Mouse (Mus musculus) hindbrain, embryonic 13.5 days (tissue): ENCODE measurements around the gene Skap2. TPM values are rescaled to one million over a fixed set of nuclear protein-coding genes. Genes with fewer than 3 reads are reported as not detected.

Experiments
- ATAC-seq: fragments of 200-750 bp; cut with Nextera tagmentation; 2 replicates; pipeline ENCODE4 v1.8.0; 2017; ENCODE audit warnings: moderate TSS enrichment; ENCODE audit not compliant: low FRiP score
- H3K27ac ChIP-seq: fragments of 300-500 bp; sonication (generic); 2 replicates; pipeline ENCODE4 v1.5.1; 2015; ENCODE audit warnings: inconsistent platforms, mild to moderate bottlenecking, moderate library complexity
- H3K27me3 ChIP-seq: fragments of 300-500 bp; sonication (generic); 2 replicates; pipeline ENCODE4 v1.6.1; 2015; ENCODE audit warnings: mild to moderate bottlenecking, inconsistent platforms
- H3K36me3 ChIP-seq: fragments of 300-500 bp; sonication (generic); 2 replicates; pipeline ENCODE4 v1.6.1; 2015; ENCODE audit warnings: mild to moderate bottlenecking, inconsistent platforms
- H3K4me1 ChIP-seq: fragments of 300-500 bp; sonication (generic); replicated peaks from 2 replicates; pipeline ENCODE4 v1.6.1; 2015; ENCODE audit warnings: inconsistent platforms
- H3K4me2 ChIP-seq: fragments of 300-500 bp; sonication (generic); 2 replicates; pipeline ENCODE4 v1.6.1; 2015; ENCODE audit warnings: inconsistent platforms, mild to moderate bottlenecking, moderate library complexity
- H3K4me3 ChIP-seq: fragments of 300-500 bp; sonication (generic); 2 replicates; pipeline ENCODE4 v1.5.1; 2015; ENCODE audit warnings: mild to moderate bottlenecking, inconsistent platforms
- H3K9ac ChIP-seq: fragments of 300-500 bp; sonication (generic); 2 replicates; pipeline ENCODE4 v1.6.1; 2015; ENCODE audit warnings: mild to moderate bottlenecking, inconsistent platforms
- H3K9me3 ChIP-seq: fragments of 300-500 bp; sonication (generic); 2 replicates; pipeline ENCODE4 v1.6.1; 2016; ENCODE audit warnings: inconsistent platforms
- WGBS: fragments of 180-500 bp; shearing (Covaris S2); methylation state at CpG from one replicate; pipeline ENCODE4 v1.1.7; 2015; 5-methylcytosine and 5-hydroxymethylcytosine counted together
- polyA plus RNA-seq: library from polyadenylated mRNA; unstranded; fragments of >200 nt; fragmentation: Nextera tagmentation; extraction: Ambion mirVana; gene quantifications from 2 replicates; pipeline ENCODE4 v1.2.1, GENCODE M21; 2015

Skap2 gene
- polyA plus RNA-seq, 1 experiment from 2014 or later, result 35.6 TPM

DNA sequence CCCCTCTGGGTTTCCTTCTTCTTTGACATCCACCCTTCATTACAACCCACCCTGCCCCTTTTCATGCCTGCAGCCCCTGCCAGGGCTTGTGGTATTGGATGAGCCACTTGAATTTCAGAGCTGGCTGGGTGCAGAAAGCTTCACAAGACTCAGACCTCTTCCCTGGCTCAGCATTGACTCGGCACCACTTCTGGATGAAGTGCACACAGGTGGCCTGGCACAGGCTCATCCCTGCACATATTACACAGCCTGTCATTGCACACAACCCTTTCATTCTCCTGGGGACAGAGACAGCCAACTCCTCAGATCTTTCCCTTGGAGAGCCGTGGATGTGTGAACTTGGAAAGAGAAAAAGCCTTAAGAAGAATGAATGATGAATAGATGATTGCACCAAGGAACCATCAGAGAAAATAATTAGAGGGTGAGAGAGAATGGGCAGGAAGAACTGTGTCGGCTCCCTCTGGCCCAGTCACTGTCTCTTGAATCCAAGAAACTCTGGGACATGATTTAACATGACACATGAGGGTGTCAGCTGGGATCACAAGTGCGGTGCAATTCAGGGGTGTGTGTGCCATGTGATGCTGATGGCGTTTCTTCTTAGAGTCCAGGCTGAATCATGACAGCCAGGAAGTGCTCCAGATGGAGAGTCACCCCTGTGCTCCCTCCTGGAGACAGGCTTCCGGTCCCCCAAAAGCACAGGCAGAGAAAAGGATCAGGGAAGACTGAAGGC, 195.3 kb downstream of the Skap2 start:
- no peaks in the 10 kb centered on the region for H3K27me3 ChIP-seq
- H3K36me3 ChIP-seq, result no peaks in the 10 kb centered on the region
- WGBS, result 82% methylated on average over 6 of the region's 6 CpGs
- no peak for ATAC-seq
- no peak overlapping the region for H3K4me2 ChIP-seq
- no peak overlapping the region for H3K9ac ChIP-seq
- no peak overlapping the region for H3K4me3 ChIP-seq
- H3K4me1 ChIP-seq, result 0 out of 2 replicates have a peak, but pooled peaks cover 4% of the 10 kb centered on the region
- peaks cover 15% of the 10 kb centered on the region; the same call in 1 of the 2 replicates for H3K9me3 ChIP-seq
- no peak overlapping the region for H3K27ac ChIP-seq

DNA sequence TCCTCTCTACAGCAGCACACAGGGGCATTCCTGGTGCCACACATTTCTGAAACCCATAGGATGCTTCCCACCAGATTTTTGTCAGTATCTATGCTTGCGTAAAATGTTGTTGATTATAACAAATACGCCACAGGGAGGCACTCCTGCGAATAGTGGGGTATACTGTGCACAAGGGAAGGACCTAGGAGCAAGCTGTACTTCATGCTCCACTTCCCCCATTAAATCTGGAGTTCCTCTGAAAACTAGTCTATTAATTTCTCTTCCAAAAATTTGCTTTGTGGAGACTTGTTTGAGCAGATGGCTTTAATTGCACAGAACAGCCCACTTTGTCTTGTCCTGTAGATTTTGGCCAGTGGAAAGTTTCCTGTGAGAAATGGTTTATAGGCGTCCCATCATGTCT, 201.4 kb downstream of the Skap2 start:
- no peaks in the 10 kb centered on the region for H3K9me3 ChIP-seq
- no peak overlapping the region for H3K27ac ChIP-seq
- no peak for ATAC-seq
- H3K4me3 ChIP-seq, result no peak overlapping the region
- no peaks in the 10 kb centered on the region for H3K36me3 ChIP-seq
- no peak overlapping the region for H3K4me2 ChIP-seq
- 92% methylated on average over 4 of the region's 4 CpGs for WGBS
- H3K9ac ChIP-seq, result no peak overlapping the region
- H3K27me3 ChIP-seq, result no peaks in the 10 kb centered on the region
- 0 out of 2 replicates have a peak, but pooled peaks cover 4% of the 10 kb centered on the region for H3K4me1 ChIP-seq

DNA sequence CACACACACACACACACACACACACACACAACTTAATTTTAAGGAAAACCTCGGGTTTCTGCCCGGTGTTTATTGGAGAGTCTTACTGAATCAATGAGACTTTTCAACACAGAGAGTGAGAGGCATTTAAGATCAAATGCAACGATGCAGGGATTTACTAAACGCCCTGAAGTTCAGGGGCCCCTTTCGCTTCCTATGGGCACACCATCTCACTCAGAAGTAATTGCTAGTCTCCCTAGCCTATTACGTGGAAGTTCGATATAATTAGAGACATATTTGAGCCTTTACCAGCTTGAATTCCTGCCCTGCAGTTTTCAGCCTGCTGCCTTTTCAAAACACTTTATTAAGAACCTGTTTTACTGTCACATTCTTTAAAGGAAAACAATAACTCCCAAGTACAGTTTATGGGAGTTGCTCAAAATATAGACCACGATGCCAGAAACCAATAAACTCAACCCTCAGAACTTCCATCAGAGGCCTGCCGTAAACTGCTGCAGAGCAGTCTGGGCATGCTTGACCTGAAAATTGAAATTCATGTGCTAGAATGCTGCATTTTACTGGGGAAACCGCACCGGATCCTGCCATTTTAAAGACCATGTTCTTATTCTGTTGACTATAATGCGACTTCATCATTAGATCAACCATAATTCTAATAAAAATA, 203.1 kb downstream of the Skap2 start:
- no peak overlapping the region for H3K4me2 ChIP-seq
- no peak overlapping the region for H3K27ac ChIP-seq
- 0 out of 2 replicates have a peak, but pooled peaks cover 4% of the 10 kb centered on the region for H3K4me1 ChIP-seq
- 84% methylated on average over 12 of the region's 12 CpGs for WGBS
- no peak overlapping the region for H3K4me3 ChIP-seq
- no peak for ATAC-seq
- H3K9me3 ChIP-seq, result no peaks in the 10 kb centered on the region
- no peaks in the 10 kb centered on the region for H3K27me3 ChIP-seq
- H3K9ac ChIP-seq, result no peak overlapping the region
- H3K36me3 ChIP-seq, result no peaks in the 10 kb centered on the region

DNA sequence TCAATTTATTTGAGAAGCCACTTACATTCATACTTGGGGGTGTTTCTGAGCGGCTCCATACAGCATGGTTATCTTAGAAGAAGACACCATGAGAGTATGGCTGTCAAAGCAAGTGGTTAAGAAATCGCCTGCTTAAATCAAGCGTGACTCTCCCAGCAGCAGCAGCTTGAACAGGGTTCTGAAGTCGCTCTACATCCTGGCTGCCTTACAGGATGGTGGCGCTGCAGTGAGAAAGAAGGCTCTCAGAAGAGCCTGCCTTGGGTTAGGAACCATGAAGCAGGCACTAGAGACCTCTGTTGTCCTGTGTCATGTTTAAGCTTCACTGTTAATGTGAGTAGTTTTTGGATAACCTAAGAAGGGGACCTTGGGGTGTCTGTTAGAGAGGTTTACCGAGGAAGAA, 204.3 kb downstream of the Skap2 start:
- H3K27ac ChIP-seq, result no peak overlapping the region
- 0 out of 2 replicates have a peak, but pooled peaks cover 2% of the 10 kb centered on the region for H3K4me1 ChIP-seq
- ATAC-seq, result no peak
- H3K36me3 ChIP-seq, result no peaks in the 10 kb centered on the region
- no peaks in the 10 kb centered on the region for H3K9me3 ChIP-seq
- no peak overlapping the region for H3K4me3 ChIP-seq
- H3K27me3 ChIP-seq, result no peaks in the 10 kb centered on the region
- H3K9ac ChIP-seq, result no peak overlapping the region
- no peak overlapping the region for H3K4me2 ChIP-seq
- 69% methylated on average over 6 of the region's 6 CpGs for WGBS

Other genes with a start within 250 kb of the Skap2 start
- 1.5 and 2.0 TPM in 2 replicates for gene Hoxa1, start 145.8 kb upstream of the Skap2 start, polyA plus RNA-seq
- gene Hoxa2, start 152.3 kb upstream of the Skap2 start, polyA plus RNA-seq, result 39.1 and 40.2 TPM in 2 replicates
- 7.6 and 8.3 TPM in 2 replicates for gene 5730596B20Rik, start 164.9 kb upstream of the Skap2 start, polyA plus RNA-seq
- 14.5 and 14.8 TPM in 2 replicates for gene Hoxa4, start 179.2 kb upstream of the Skap2 start, polyA plus RNA-seq
- gene Hoxa5, start 192.0 kb upstream of the Skap2 start, polyA plus RNA-seq, result 116 and 150 TPM in 2 replicates
- 16.3 and 28.0 TPM in 2 replicates for gene Hoxa6, start 196.2 kb upstream of the Skap2 start, polyA plus RNA-seq
- 21.8 and 23.8 TPM in 2 replicates for gene Hoxa3, start 200.8 kb upstream of the Skap2 start, polyA plus RNA-seq
- gene Gm28308, start 200.8 kb upstream of the Skap2 start, polyA plus RNA-seq, result not detected in 2 replicates
- 7.4 and 14.9 TPM in 2 replicates for gene Hoxa7, start 209.3 kb upstream of the Skap2 start, polyA plus RNA-seq
- 0.72 and 1.3 TPM in 2 replicates for gene Hoxa9, start 218.5 kb upstream of the Skap2 start, polyA plus RNA-seq
- 0.22 TPM in 1 of 2 replicates, not detected in the other for gene Hoxa10, start 228.3 kb upstream of the Skap2 start, polyA plus RNA-seq
- gene Hoxa11, start 233.3 kb upstream of the Skap2 start, polyA plus RNA-seq, result not detected in 2 replicates
- not detected in 2 replicates for gene Hoxa13, start 248.3 kb upstream of the Skap2 start, polyA plus RNA-seq